Mouse (Mus musculus): Measurements from ENCODE around the gene Dscaml1. TPM values are rescaled to one million over a fixed set of nuclear protein-coding genes. Genes with fewer than 3 reads are reported as not detected.

The Dscaml1 gene
- polyA plus RNA-seq, 1 experiment from 2014 or later: 0.17 TPM

DNA sequence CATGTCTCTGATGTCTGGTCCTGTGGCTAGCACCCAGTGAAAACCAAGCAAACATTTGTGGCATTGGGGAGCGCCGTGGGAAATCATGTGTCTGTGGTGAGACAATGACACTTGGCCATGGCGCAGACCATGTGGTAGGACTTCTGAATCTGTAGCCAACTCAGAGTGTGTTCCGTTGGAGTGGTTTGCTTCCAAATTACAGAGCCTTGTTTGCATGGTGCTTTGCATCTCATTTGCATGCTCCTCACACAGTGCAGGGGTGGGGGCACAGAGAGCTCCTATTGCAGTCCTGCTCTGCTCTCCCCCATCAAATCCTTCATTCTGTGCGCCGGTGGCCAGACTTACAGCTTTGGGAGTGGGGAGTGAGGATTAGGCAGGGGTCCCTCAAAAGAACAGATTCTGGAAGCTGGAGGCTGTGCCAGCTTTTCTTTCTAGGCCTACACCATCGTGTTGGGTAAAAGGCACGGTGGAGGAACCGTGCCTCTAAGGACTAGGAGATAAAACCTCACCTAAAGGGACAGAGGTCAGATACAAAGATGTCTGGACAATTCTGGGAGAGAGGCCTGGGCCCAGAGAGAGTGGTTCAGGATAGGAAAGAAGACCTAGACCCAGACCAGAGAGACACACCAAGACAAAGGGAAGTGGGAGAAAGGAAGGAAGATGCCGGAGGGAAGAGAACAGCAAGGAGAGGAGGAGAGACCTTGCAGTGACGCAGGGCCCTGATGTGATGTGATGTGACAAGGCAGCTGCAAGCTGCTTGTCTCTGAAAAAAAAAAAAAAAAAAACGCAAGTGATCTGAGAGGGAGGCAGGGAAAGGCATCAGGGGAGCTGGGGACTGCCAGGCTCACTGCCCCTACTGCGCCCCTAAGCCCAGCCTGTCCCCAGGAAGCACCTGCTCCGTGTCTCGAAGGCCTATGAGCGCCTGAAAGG, 237.2 kb downstream of the Dscaml1 start:
- Histone ChIP-seq H3K4me2 (replicated peaks; ENCODE audit: low read depth) (no peak overlapping the region), H3K36me3 (ENCODE audit: control insufficient read depth, insufficient read depth, low read length) (no peaks in the 10 kb centered on the region), H3K27me3 (ENCODE audit: control insufficient read depth, insufficient read depth, low read length) (no peaks in the 10 kb centered on the region), H3K9me3 (ENCODE audit: control insufficient read depth, low read length) (no peaks in the 10 kb centered on the region), H3K9ac (ENCODE audit: low read length) (no peak overlapping the region), H3K4me3 (ENCODE audit: low read depth, low read length) (no peak overlapping the region), H3K4me1 (replicated peaks; ENCODE audit: control insufficient read depth, insufficient read depth) (no peaks in the 10 kb centered on the region), H3K27ac (replicated peaks) (no peak overlapping the region)
- TF ChIP-seq EP300 (optimal IDR thresholded peaks at IDR 0.05) (no peak), CTCF (IDR thresholded peaks at IDR 0.05; ENCODE audit: low read depth) (no peak)
- 70% methylated on average over 15 of the region's 16 CpGs for WGBS
- no peak for DNase-seq (ENCODE audit: low spot score)
- no peak for ATAC-seq (ENCODE audit: low FRiP score, low TSS enrichment)

- Histone ChIP-seq H3K9me3 (ENCODE audit: control insufficient read depth, low read length) (no peaks in the 10 kb centered on the region), H3K27me3 (ENCODE audit: control insufficient read depth, insufficient read depth, low read length) (no peaks in the 10 kb centered on the region), H3K27ac (replicated peaks) (no peak overlapping the region), H3K9ac (ENCODE audit: low read length) (no peak overlapping the region), H3K36me3 (ENCODE audit: control insufficient read depth, insufficient read depth, low read length) (no peaks in the 10 kb centered on the region), H3K4me3 (ENCODE audit: low read depth, low read length) (no peak overlapping the region), H3K4me1 (replicated peaks; ENCODE audit: control insufficient read depth, insufficient read depth) (no peaks in the 10 kb centered on the region), H3K4me2 (replicated peaks; ENCODE audit: low read depth) (no peak overlapping the region)
- ATAC-seq (ENCODE audit: low FRiP score, low TSS enrichment) (no peak), DNase-seq (ENCODE audit: low spot score) (no peak)
- 85% methylated on average over 6 of the region's 6 CpGs for WGBS
- no peak for TF ChIP-seq EP300 (optimal IDR thresholded peaks at IDR 0.05)
- TF ChIP-seq CTCF (IDR thresholded peaks at IDR 0.05; ENCODE audit: low read depth): no peak
These were observed 237.9 kb downstream of the Dscaml1 start for GRCm38 (mm10) chr9:45664326-45664725.

DNA sequence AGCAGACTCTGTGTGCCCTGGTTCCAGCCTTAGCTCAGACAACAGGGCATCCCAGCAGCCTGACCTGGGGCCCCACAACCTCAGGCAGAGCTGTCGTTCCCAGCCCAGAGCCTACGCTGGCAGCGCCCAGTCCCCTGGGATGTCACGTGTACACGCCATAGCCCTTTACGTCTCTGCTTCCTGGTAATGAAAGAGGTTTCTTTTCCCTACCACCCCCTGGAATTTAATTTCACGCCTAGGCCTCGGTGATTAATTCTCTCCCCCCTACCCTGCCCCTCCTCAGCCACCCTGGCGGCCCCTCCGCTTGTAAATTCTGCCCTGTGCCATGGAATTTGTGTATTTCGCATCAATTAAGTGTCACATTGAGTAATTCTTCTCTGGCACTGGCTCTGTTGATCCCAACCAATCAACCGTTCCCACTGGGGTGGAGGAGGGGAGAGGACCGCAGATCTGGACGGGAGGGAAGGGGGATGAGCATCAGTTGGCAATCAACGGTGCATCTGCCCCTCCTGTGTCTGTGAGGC, 238.5 kb downstream of the Dscaml1 start:
- no peak overlapping the region for H3K4me2 ChIP-seq (replicated peaks; ENCODE audit: low read depth)
- 39% methylated on average over 15 of the region's 15 CpGs for WGBS
- ATAC-seq (ENCODE audit: low FRiP score, low TSS enrichment): 0 out of 2 replicates have a peak, but pooled peaks have one; percentile 15
- no peak for DNase-seq (ENCODE audit: low spot score)
- H3K9ac ChIP-seq (ENCODE audit: low read length): no peak overlapping the region
- no peaks in the 10 kb centered on the region for H3K36me3 ChIP-seq (ENCODE audit: control insufficient read depth, insufficient read depth, low read length)
- no peak for TF ChIP-seq EP300 (optimal IDR thresholded peaks at IDR 0.05)
- no peak for TF ChIP-seq CTCF (IDR thresholded peaks at IDR 0.05; ENCODE audit: low read depth)
- H3K9me3 ChIP-seq (ENCODE audit: control insufficient read depth, low read length): no peaks in the 10 kb centered on the region
- no peaks in the 10 kb centered on the region for H3K4me1 ChIP-seq (replicated peaks; ENCODE audit: control insufficient read depth, insufficient read depth)
- no peak overlapping the region for H3K27ac ChIP-seq (replicated peaks)
- no peak overlapping the region for H3K4me3 ChIP-seq (ENCODE audit: low read depth, low read length)
- no peaks in the 10 kb centered on the region for H3K27me3 ChIP-seq (ENCODE audit: control insufficient read depth, insufficient read depth, low read length)

DNA sequence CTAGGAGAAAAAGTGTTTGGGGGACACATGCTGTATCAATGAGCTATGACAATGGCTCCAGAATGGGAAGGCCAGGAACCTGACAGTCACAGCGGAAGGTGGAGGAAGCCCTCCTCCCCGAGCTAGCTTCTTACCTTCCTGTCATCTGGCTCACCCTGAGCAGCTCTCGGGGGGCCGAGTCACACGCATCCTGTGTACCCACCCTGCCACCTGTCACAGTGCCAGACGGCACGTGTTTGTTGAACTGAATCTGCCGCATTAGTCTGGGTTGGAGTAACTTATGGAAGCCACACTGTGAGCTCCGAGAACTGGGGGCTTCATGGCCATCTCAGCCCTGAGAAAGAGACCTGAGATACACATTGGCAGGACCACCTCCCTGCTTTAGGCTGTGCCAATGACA, 249.5 kb downstream of the Dscaml1 start:
- DNase-seq (ENCODE audit: low spot score): no peak
- WGBS: 82% methylated on average over 9 of the region's 9 CpGs

GRCm38 (mm10) chr9:45676578-45676977, 250.2 kb downstream of the Dscaml1 start:
- H3K9ac ChIP-seq (ENCODE audit: low read length): no peak overlapping the region
- 71% methylated on average over 8 of the region's 8 CpGs for WGBS
- no peaks in the 10 kb centered on the region for H3K9me3 ChIP-seq (ENCODE audit: control insufficient read depth, low read length)
- H3K36me3 ChIP-seq (ENCODE audit: control insufficient read depth, insufficient read depth, low read length): no peaks in the 10 kb centered on the region
- no peak overlapping the region for H3K4me3 ChIP-seq (ENCODE audit: low read depth, low read length)
- no peaks in the 10 kb centered on the region; the same call in none of the 2 replicates for H3K4me1 ChIP-seq (replicated peaks; ENCODE audit: control insufficient read depth, insufficient read depth)
- H3K4me2 ChIP-seq (replicated peaks; ENCODE audit: low read depth): no peak overlapping the region
- H3K27me3 ChIP-seq (ENCODE audit: control insufficient read depth, insufficient read depth, low read length): no peaks in the 10 kb centered on the region
- ATAC-seq (ENCODE audit: low FRiP score, low TSS enrichment): no peak
- DNase-seq (ENCODE audit: low spot score): no peak
- H3K27ac ChIP-seq (replicated peaks): no peak overlapping the region
- TF ChIP-seq CTCF (IDR thresholded peaks at IDR 0.05; ENCODE audit: low read depth) (no peak), EP300 (optimal IDR thresholded peaks at IDR 0.05) (no peak)

More for the DNA sequence above, 249.5 kb downstream of the Dscaml1 start:
- Histone ChIP-seq H3K27me3 (ENCODE audit: control insufficient read depth, insufficient read depth, low read length) (no peaks in the 10 kb centered on the region), H3K9ac (ENCODE audit: low read length) (no peak overlapping the region), H3K4me2 (replicated peaks; ENCODE audit: low read depth) (no peak overlapping the region), H3K27ac (replicated peaks) (no peak overlapping the region), H3K4me1 (replicated peaks; ENCODE audit: control insufficient read depth, insufficient read depth) (no peaks in the 10 kb centered on the region; the same call in none of the 2 replicates), H3K4me3 (ENCODE audit: low read depth, low read length) (no peak overlapping the region), H3K36me3 (ENCODE audit: control insufficient read depth, insufficient read depth, low read length) (no peaks in the 10 kb centered on the region), H3K9me3 (ENCODE audit: control insufficient read depth, low read length) (no peaks in the 10 kb centered on the region)
- no peak for TF ChIP-seq EP300 (optimal IDR thresholded peaks at IDR 0.05)
- no peak for TF ChIP-seq CTCF (IDR thresholded peaks at IDR 0.05; ENCODE audit: low read depth)
- ATAC-seq (ENCODE audit: low FRiP score, low TSS enrichment): no peak
